Mouse (Mus musculus) regulatory T cell (primary cell): ENCODE data around the gene Gm20379.

Experiments
- in situ Hi-C: fragments of 300-600 bp; cut with MboI, MseI; formaldehyde crosslinking; loops from one replicate; pipeline ENCODE4 v1.15.1; 2025; ENCODE audit warnings: high pct_unique_total_duplicates

The Gm20379 gene

DNA sequence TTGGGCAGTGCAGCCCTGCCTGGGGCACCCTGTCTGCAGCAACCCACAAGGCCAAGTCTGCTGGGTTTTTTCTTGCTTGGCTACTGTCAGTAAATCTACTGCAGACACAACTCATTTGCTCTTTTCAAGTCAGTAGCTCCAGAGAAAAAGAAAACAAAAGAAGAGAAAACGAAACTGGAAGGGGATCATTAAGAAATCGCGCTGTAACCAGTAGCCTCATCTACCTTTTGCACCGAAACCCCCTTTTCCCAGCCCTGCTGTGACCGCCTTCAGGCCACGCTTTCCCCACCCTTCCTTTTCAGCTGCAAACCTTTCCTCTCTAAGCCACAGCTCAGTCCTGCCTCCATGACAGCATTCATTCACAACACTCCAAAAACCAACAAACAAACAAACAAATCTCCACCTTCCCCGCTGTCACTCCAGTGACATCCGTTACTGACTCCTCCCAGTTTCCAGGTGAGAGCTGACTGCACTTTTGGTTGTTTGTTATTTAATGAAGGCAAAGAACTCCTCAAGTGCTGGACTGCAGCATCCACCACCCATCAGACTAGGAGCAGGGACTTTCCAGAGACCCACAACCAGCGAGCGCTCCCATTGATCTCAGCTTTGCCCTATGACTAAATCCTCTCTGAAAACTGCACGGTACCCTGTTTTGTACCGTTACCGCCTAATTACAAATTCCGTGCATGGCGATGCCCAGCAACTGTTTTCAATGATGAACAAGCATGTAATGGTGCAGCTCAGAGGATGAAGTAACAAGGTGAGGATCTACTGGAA is 26.5 kb downstream of the Gm20379 start:
- in situ Hi-C loops, result loop anchor here (25.0 kb wide), 1 partner anchor 420 kb away; no protein-coding TSS in a partner anchor

DNA sequence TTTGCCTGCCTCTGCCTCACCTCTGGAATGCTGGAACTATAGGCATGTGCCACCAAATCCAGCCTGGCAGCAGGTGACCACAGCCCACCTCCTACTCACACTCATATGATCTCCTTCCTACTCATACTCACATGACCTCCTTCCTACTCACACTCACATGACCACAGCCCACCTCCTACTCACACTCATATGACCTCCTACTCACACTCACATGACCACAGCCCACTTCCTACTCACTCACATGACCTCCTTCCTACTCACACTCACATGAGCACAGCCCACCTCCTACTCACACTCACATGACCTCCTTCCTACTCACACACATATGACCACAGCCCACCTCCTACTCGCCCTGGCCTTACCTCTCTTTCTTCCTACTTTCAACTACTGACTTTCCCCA is 31.1 kb downstream of the Gm20379 start:
- in situ Hi-C loops, result loop anchor here (25.0 kb wide), 1 partner anchor 425 kb away; no protein-coding TSS in a partner anchor

DNA sequence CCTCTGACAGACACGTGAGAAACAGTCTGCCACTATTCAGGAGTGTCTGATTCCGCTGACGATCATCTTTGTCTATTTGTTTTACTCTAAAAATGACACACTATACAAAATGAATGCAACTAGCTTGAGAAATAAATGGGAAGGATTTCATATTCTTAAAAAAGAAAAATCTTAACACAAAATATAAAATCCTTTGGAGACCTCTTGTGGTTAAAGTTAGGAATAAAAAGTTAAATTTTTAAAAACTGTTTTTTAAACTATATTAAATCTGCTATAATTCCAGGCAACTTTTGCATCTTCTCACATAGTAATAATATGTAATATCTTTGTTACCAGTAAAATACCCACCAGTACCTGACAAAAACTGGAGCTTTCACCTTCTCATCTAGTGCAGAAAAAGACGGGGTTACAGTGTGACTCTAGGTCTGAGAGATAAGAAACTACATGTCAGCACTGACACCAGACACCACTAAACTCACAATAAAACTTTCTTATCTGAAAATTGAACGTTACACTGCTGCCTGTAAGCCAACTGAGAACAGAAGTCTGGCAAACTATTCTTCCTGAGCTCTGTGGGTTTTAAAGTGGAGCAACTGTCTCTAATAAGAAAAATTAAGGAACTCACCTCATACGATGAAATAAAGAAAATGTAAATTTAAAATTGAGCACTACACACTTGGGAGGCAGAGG is 32.1 kb downstream of the Gm20379 start:
- in situ Hi-C loops, result loop anchor here (25.0 kb wide), 1 partner anchor 426 kb away; no protein-coding TSS in a partner anchor

DNA sequence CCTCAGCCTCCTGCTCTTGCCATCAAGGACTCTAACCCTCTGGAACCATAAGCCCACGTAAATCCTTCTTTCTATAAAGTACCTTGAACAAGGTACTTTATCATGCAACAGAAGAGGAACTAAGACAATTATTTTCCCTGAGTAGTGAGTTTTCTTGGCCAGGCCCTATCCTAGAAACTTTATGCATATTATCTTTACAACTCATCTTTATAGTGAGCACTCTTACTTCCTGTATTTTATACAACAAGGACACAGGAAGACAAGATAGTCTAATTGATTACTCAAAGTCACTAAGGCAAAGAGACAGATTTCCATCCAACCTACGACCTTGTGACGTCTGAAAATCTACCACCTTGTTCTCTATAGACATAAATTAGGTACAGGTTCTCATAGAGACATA is 34.0 kb downstream of the Gm20379 start:
- in situ Hi-C loops, result loop anchor here (5.0 to 25.0 kb wide), 2 partner anchors 77 to 427 kb away; no protein-coding TSS in a partner anchor

DNA sequence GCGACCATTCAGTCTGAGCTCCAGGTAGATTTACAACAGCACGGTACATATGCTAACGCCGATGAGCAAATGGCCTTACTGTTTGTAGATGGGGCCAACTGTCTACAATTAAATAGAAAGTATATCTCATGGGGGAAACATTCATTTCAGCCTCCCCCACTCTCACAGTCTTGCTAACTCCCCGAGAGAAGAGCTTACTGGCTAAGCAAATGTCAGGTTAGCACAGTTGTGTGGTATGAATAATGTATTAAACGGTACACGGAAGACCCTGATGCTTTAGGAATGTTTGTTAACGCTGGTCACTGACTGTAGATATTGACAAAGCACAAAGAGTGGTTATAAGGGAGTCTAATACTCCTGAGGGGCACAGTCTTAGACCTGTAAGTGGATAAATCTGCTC is 38.3 kb downstream of the Gm20379 start:
- in situ Hi-C loops, result loop anchor here (5.0 to 25.0 kb wide), 2 partner anchors 82 to 432 kb away; no protein-coding TSS in a partner anchor

DNA sequence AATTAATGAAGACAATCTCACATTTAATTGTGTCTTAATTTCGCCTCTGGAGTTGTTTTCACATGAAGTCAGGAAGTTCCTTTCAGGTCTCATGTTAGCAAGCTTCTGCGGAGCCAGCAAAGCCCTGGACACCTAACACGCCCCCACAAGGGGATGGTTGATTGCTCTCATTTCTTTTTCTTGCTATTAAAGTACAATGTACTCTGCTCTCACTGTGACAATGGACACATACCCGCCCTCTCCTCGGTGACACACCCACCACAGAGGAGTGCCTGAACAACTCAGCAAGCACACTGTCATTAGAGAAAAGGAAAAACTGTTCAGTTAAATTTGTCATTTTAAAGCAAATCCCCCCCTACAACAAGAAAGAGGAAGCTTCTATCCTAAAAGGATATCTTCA is 40.6 kb downstream of the Gm20379 start:
- in situ Hi-C loops, result loop anchor here (25.0 kb wide), 1 partner anchor 434 kb away; no protein-coding TSS in a partner anchor

DNA sequence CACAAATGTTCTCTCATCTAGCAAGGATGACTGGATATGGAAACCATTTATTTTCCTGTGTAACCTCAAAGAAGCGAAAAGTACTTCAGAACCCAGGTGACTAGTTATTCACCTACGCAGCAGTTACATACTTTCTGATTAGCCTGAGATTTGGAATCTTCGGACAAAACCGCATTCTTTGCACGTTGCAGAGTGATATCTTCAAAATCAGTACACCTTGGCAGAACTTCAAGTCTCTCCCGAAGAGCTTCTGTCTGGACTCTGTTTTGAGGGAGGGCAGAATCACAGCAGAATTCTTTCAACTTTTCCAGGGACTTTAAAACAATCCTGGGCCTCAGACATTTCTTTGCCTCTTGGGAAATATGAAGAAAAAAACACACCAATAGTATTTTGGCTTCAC is 45.3 kb downstream of the Gm20379 start:
- in situ Hi-C loops, result loop anchor here (10.0 to 25.0 kb wide), 3 partner anchors 134 to 1136 kb away; partner anchors contain the start of genes Fam151b, Jmy and Tent2

DNA sequence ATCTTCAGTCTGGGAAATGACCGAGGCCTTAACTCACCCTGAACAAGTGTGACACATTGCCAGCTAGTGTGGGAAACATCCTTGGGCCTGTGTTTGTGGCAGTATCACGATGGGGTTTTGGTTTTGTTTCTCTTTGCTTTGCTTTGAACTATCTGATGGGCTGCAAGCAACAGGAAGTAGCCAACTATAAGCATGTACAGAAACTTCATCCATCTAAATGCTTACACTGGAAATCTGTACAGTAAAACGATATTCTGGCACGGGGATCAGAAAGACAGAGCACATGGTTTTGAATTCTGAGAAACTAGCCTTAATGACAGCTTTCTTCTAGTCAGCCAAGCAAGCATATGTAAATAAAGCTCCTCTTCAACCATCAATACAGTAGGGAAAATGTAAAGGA is 48.2 kb downstream of the Gm20379 start:
- in situ Hi-C loops, result loop anchor here (10.0 to 25.0 kb wide), 3 partner anchors 131 to 1133 kb away; partner anchors contain the start of genes Fam151b, Jmy and Tent2

DNA sequence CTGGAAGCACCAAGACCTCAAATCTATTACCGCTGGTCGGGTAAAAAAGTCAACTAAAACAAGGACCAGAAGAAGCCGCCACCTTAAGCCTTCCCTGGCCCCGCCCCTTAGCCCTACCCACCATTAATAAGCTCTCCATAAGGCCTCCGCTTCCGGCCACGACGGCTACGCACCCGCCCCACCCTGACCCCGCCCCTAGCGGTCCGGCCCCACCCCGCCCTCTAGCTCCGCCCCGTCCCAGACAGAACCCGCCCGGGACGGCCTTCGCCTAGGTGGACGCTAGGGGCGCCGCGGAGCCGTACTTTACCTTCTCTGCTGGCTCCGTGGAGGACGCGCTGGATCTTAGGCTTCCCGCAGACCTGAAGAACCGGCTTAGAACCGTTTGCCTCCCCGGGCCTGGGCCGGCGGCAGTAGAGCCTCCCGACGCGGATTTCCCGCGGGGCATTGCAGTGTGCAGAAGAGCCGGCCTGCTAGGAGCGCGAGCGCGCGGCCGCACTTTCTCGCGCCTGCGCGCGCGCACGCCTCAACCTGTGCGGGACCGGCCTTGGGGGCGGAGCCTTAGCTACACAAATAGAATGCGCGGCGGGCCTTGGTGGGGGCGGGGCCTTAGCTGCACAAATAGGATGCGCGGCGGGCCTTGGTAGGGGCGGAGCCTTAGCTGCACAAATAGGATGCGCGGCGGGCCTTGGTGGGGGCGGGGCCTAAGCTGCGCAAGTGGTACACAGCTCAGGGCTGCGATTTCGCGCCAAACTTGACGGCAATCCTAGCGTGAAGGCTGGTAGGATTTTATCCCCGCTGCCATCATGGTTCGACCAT is 48.9 kb downstream of the Gm20379 start, which contains the start of the genes Dhfr and Msh3:
Gene Dhfr, plus strand, starts transcription at position 271 of the 816 bp plus-strand sequence.
Gene Msh3, minus strand, starts transcription at position 548 of the 816 bp plus-strand sequence.
- in situ Hi-C loops, result loop anchor here (10.0 to 25.0 kb wide), 3 partner anchors 130 to 1133 kb away; partner anchors contain the start of genes Fam151b, Jmy and Tent2

DNA sequence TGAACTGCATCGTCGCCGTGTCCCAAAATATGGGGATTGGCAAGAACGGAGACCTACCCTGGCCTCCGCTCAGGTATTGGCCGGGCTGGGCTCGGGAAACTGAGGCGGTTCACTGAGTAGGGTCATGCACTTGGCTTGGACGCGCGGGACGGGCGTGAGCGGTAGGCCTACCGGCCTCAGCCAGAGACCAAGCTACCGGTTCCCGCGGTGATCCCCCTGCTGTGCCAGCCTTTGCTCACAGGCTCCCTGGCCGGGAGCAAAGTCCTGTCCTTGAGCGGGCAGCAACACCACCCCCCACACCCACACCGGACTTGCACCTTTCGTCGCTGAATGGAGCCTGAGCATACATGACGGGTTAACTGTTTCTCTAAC is 49.5 kb downstream of the Gm20379 start:
- in situ Hi-C loops, result loop anchor here (10.0 to 25.0 kb wide), 3 partner anchors 130 to 1132 kb away; partner anchors contain the start of genes Fam151b, Jmy and Tent2

DNA sequence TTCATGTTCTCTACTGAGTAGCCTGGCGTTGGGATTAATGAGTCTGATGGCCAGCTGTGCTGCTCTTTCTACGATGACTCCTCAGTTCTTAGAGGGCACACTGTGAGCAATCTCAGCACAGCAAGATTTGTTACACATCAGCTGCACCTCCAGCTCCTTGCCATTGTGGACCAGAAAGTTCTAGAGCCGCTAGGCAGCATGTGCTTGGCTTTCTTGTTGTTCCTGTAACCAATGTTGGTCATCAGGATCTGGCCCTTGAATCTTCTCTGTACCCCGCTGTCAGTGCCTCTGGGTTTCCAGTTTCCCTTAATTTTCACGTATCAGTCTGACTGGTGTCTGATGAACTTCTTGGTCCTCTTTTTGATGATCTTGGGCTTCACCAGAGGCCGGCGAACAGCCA is 50.6 kb downstream of the Gm20379 start:
- in situ Hi-C loops, result loop anchor here (10.0 to 25.0 kb wide), 3 partner anchors 128 to 1131 kb away; partner anchors contain the start of genes Fam151b, Jmy and Tent2
